Mouse (Mus musculus): ENCODE measurements around the gene Rpl38. TPM values are rescaled to one million over a fixed set of nuclear protein-coding genes. Genes with fewer than 3 reads are reported as not detected.

Gene Rpl38
- polyA plus RNA-seq (2014; fragmentation: Nextera tagmentation; extraction: Ambion mirVana) = 888 and 938 TPM in 2 replicates

GRCm38 (mm10) chr11:114668301-114668710, at the start of gene Rpl38:
TSS of gene Rpl38 (plus strand) at chr11:114668524.
- H3K27ac ChIP-seq (replicated peaks; ENCODE audit: low read depth, low read length) = peak within 1 kb of the TSS; percentile 85
- H3K4me1 ChIP-seq (ENCODE audit: control insufficient read depth, insufficient read depth, low read length) = no peaks in the 10 kb centered on the region
- peak within 1 kb of the TSS; percentile 85 for H3K4me2 ChIP-seq (ENCODE audit: low read depth, low read length)
- no peaks in the 10 kb centered on the region for H3K9me3 ChIP-seq (replicated peaks; ENCODE audit: control insufficient read depth, low read length)
- peak within 1 kb of the TSS; percentile 84 for H3K4me3 ChIP-seq (ENCODE audit: low read depth, low read length)
- peak; percentile 38 for ATAC-seq (replicated peaks; ENCODE audit: insufficient number of reproducible peaks, low FRiP score, low TSS enrichment, low read depth)
- DNase-seq (ENCODE audit: low spot score) = peak; percentile 98
- H3K27me3 ChIP-seq (ENCODE audit: control insufficient read depth, insufficient read depth, low read length) = no peaks in the 10 kb centered on the region
- peak within 1 kb of the TSS; percentile 94 for H3K9ac ChIP-seq (replicated peaks; ENCODE audit: low read length)
- under 1% methylated on average over 21 of the region's 21 CpGs for WGBS
- peaks cover under 1% of the 10 kb centered on the region; the same call in 1 of the 2 replicates for H3K36me3 ChIP-seq (replicated peaks; ENCODE audit: control insufficient read depth, insufficient read depth, low read depth, low read length)

GRCm38 (mm10) chr11:114618697-114619417, 49.5 kb upstream of the Rpl38 start:
- no peak overlapping the region for H3K4me2 ChIP-seq (ENCODE audit: low read depth, low read length)
- no peaks in the 10 kb centered on the region for H3K9me3 ChIP-seq (replicated peaks; ENCODE audit: control insufficient read depth, low read length)
- H3K9ac ChIP-seq (replicated peaks; ENCODE audit: low read length) = no peak overlapping the region
- ATAC-seq (replicated peaks; ENCODE audit: insufficient number of reproducible peaks, low FRiP score, low TSS enrichment, low read depth) = no peak
- H3K4me1 ChIP-seq (ENCODE audit: control insufficient read depth, insufficient read depth, low read length) = no peaks in the 10 kb centered on the region
- H3K4me3 ChIP-seq (ENCODE audit: low read depth, low read length) = no peak overlapping the region
- H3K27me3 ChIP-seq (ENCODE audit: control insufficient read depth, insufficient read depth, low read length) = no peaks in the 10 kb centered on the region
- H3K27ac ChIP-seq (replicated peaks; ENCODE audit: low read depth, low read length) = no peak overlapping the region
- H3K36me3 ChIP-seq (replicated peaks; ENCODE audit: control insufficient read depth, insufficient read depth, low read depth, low read length) = no peaks in the 10 kb centered on the region
- DNase-seq (ENCODE audit: low spot score) = no peak
- 47% methylated on average over 17 of the region's 17 CpGs for WGBS

- Histone ChIP-seq H3K9ac (replicated peaks; ENCODE audit: low read length) (no peak overlapping the region), H3K36me3 (replicated peaks; ENCODE audit: control insufficient read depth, insufficient read depth, low read depth, low read length) (no peaks in the 10 kb centered on the region), H3K27me3 (ENCODE audit: control insufficient read depth, insufficient read depth, low read length) (no peaks in the 10 kb centered on the region), H3K9me3 (replicated peaks; ENCODE audit: control insufficient read depth, low read length) (no peaks in the 10 kb centered on the region), H3K4me1 (ENCODE audit: control insufficient read depth, insufficient read depth, low read length) (no peaks in the 10 kb centered on the region), H3K4me3 (ENCODE audit: low read depth, low read length) (no peak overlapping the region), H3K27ac (replicated peaks; ENCODE audit: low read depth, low read length) (no peak overlapping the region), H3K4me2 (ENCODE audit: low read depth, low read length) (no peak overlapping the region)
- ATAC-seq (replicated peaks; ENCODE audit: insufficient number of reproducible peaks, low FRiP score, low TSS enrichment, low read depth) (no peak), DNase-seq (ENCODE audit: low spot score) (no peak)
- 83% methylated on average over 13 of the region's 13 CpGs for WGBS
These were observed 42.1 kb upstream of the Rpl38 start for GRCm38 (mm10) chr11:114626071-114626690.

GRCm38 (mm10) chr11:114627036-114627435, 41.3 kb upstream of the Rpl38 start:
- H3K4me2 ChIP-seq (ENCODE audit: low read depth, low read length) = no peak overlapping the region
- no peak overlapping the region for H3K27ac ChIP-seq (replicated peaks; ENCODE audit: low read depth, low read length)
- H3K4me3 ChIP-seq (ENCODE audit: low read depth, low read length) = no peak overlapping the region
- H3K36me3 ChIP-seq (replicated peaks; ENCODE audit: control insufficient read depth, insufficient read depth, low read depth, low read length) = no peaks in the 10 kb centered on the region
- H3K27me3 ChIP-seq (ENCODE audit: control insufficient read depth, insufficient read depth, low read length) = no peaks in the 10 kb centered on the region
- H3K9me3 ChIP-seq (replicated peaks; ENCODE audit: control insufficient read depth, low read length) = no peaks in the 10 kb centered on the region
- WGBS = 88% methylated on average over 5 of the region's 6 CpGs
- no peak for DNase-seq (ENCODE audit: low spot score)
- no peak for ATAC-seq (replicated peaks; ENCODE audit: insufficient number of reproducible peaks, low FRiP score, low TSS enrichment, low read depth)
- no peaks in the 10 kb centered on the region for H3K4me1 ChIP-seq (ENCODE audit: control insufficient read depth, insufficient read depth, low read length)
- no peak overlapping the region for H3K9ac ChIP-seq (replicated peaks; ENCODE audit: low read length)

- 74% methylated on average over 12 of the region's 12 CpGs for WGBS
- Histone ChIP-seq H3K4me2 (ENCODE audit: low read depth, low read length) (no peak overlapping the region), H3K9me3 (replicated peaks; ENCODE audit: control insufficient read depth, low read length) (no peaks in the 10 kb centered on the region), H3K27me3 (ENCODE audit: control insufficient read depth, insufficient read depth, low read length) (no peaks in the 10 kb centered on the region), H3K9ac (replicated peaks; ENCODE audit: low read length) (no peak overlapping the region), H3K4me3 (ENCODE audit: low read depth, low read length) (no peak overlapping the region), H3K27ac (replicated peaks; ENCODE audit: low read depth, low read length) (no peak overlapping the region), H3K36me3 (replicated peaks; ENCODE audit: control insufficient read depth, insufficient read depth, low read depth, low read length) (no peaks in the 10 kb centered on the region), H3K4me1 (ENCODE audit: control insufficient read depth, insufficient read depth, low read length) (no peaks in the 10 kb centered on the region)
- DNase-seq (ENCODE audit: low spot score) (no peak), ATAC-seq (replicated peaks; ENCODE audit: insufficient number of reproducible peaks, low FRiP score, low TSS enrichment, low read depth) (no peak)
These were observed 40.3 kb upstream of the Rpl38 start for GRCm38 (mm10) chr11:114628032-114628431.

- ATAC-seq (replicated peaks; ENCODE audit: insufficient number of reproducible peaks, low FRiP score, low TSS enrichment, low read depth) (no peak), DNase-seq (ENCODE audit: low spot score) (no peak)
- no peak overlapping the region for H3K4me2 ChIP-seq (ENCODE audit: low read depth, low read length)
- H3K9me3 ChIP-seq (replicated peaks; ENCODE audit: control insufficient read depth, low read length) = no peaks in the 10 kb centered on the region
- no peak overlapping the region for H3K27ac ChIP-seq (replicated peaks; ENCODE audit: low read depth, low read length)
- H3K36me3 ChIP-seq (replicated peaks; ENCODE audit: control insufficient read depth, insufficient read depth, low read depth, low read length) = no peaks in the 10 kb centered on the region
- H3K4me1 ChIP-seq (ENCODE audit: control insufficient read depth, insufficient read depth, low read length) = no peaks in the 10 kb centered on the region
- H3K4me3 ChIP-seq (ENCODE audit: low read depth, low read length) = no peak overlapping the region
- H3K9ac ChIP-seq (replicated peaks; ENCODE audit: low read length) = no peak overlapping the region
- 82% methylated on average over 5 of the region's 5 CpGs for WGBS
- no peaks in the 10 kb centered on the region for H3K27me3 ChIP-seq (ENCODE audit: control insufficient read depth, insufficient read depth, low read length)
These were observed 38.3 kb upstream of the Rpl38 start for GRCm38 (mm10) chr11:114630044-114630443.

- Histone ChIP-seq H3K9ac (replicated peaks; ENCODE audit: low read length) (no peak overlapping the region), H3K4me1 (ENCODE audit: control insufficient read depth, insufficient read depth, low read length) (no peaks in the 10 kb centered on the region), H3K9me3 (replicated peaks; ENCODE audit: control insufficient read depth, low read length) (no peaks in the 10 kb centered on the region), H3K27ac (replicated peaks; ENCODE audit: low read depth, low read length) (no peak overlapping the region), H3K27me3 (ENCODE audit: control insufficient read depth, insufficient read depth, low read length) (no peaks in the 10 kb centered on the region), H3K4me2 (ENCODE audit: low read depth, low read length) (no peak overlapping the region), H3K4me3 (ENCODE audit: low read depth, low read length) (no peak overlapping the region), H3K36me3 (replicated peaks; ENCODE audit: control insufficient read depth, insufficient read depth, low read depth, low read length) (no peaks in the 10 kb centered on the region)
- DNase-seq (ENCODE audit: low spot score) (no peak), ATAC-seq (replicated peaks; ENCODE audit: insufficient number of reproducible peaks, low FRiP score, low TSS enrichment, low read depth) (no peak)
- 79% methylated on average over 8 of the region's 8 CpGs for WGBS
These were observed 36.1 kb upstream of the Rpl38 start for GRCm38 (mm10) chr11:114632266-114632665.

GRCm38 (mm10) chr11:114636292-114636691, 32.0 kb upstream of the Rpl38 start:
- H3K9ac ChIP-seq (replicated peaks; ENCODE audit: low read length) = no peak overlapping the region
- H3K27me3 ChIP-seq (ENCODE audit: control insufficient read depth, insufficient read depth, low read length) = no peaks in the 10 kb centered on the region

More at GRCm38 (mm10) chr11:114636292-114636691, 32.0 kb upstream of the Rpl38 start:
- Histone ChIP-seq H3K4me3 (ENCODE audit: low read depth, low read length) (no peak overlapping the region), H3K9me3 (replicated peaks; ENCODE audit: control insufficient read depth, low read length) (no peaks in the 10 kb centered on the region), H3K4me2 (ENCODE audit: low read depth, low read length) (no peak overlapping the region), H3K4me1 (ENCODE audit: control insufficient read depth, insufficient read depth, low read length) (peaks cover 6% of the 10 kb centered on the region; the same call in 1 of the 2 replicates), H3K36me3 (replicated peaks; ENCODE audit: control insufficient read depth, insufficient read depth, low read depth, low read length) (no peaks in the 10 kb centered on the region), H3K27ac (replicated peaks; ENCODE audit: low read depth, low read length) (no peak overlapping the region)
- 1% methylated on average over 6 of the region's 6 CpGs for WGBS
- DNase-seq (ENCODE audit: low spot score) (peak; percentile 97), ATAC-seq (replicated peaks; ENCODE audit: insufficient number of reproducible peaks, low FRiP score, low TSS enrichment, low read depth) (peak; percentile 78)

Data from embryonic facial prominence, embryonic 11.5 days (tissue).